Mouse (Mus musculus): ENCODE results near the gene Slain2. TPM values are rescaled to one million over a fixed set of nuclear protein-coding genes. Genes with fewer than 3 reads are reported as not detected.
A peak's percentile ranks its signal among the peaks of the same experiment; 100 is the strongest.
"Not testable (repeated sequence)": the region's sequence is repeated elsewhere in the genome, so short reads cannot be mapped to it uniquely, and the experiment has no call there.

Slain2 gene
- polyA plus RNA-seq, 1 experiment from 2014 or later, result 13.4 TPM

- H3K9ac ChIP-seq, result no peak overlapping the region
- H3K4me1 ChIP-seq, result 0 out of 2 replicates have a peak, but pooled peaks cover 9% of the 10 kb centered on the region
- no peaks in the 10 kb centered on the region for H3K9me3 ChIP-seq (replicated peaks)
- WGBS (ENCODE audit: insufficient replicate concordance), result 80% methylated on average over 5 of the region's 5 CpGs
- ATAC-seq, result no peak
- no peak overlapping the region for H3K4me2 ChIP-seq
- H3K27me3 ChIP-seq (replicated peaks), result peaks cover 55% of the 10 kb centered on the region
- no peaks in the 10 kb centered on the region for H3K36me3 ChIP-seq
- no peak overlapping the region for H3K27ac ChIP-seq
- no peak overlapping the region for H3K4me3 ChIP-seq
Observed at GRCm38 (mm10) chr5:73004046-73004445, 89.9 kb downstream of the Slain2 start.

- Histone ChIP-seq H3K27ac (no peak within 1 kb of the TSS), H3K4me2 (peak within 1 kb of the TSS; percentile 60), H3K4me1 (0 out of 2 replicates have a peak, but pooled peaks cover 9% of the 10 kb centered on the region), H3K9ac (no peak within 1 kb of the TSS), H3K27me3 (replicated peaks) (peaks cover 64% of the 10 kb centered on the region), H3K4me3 (peak within 1 kb of the TSS; percentile 38), H3K9me3 (replicated peaks) (no peaks in the 10 kb centered on the region), H3K36me3 (no peaks in the 10 kb centered on the region)
- 0 out of 2 replicates have a peak, but pooled peaks have one; percentile 35 for ATAC-seq
- WGBS (ENCODE audit: insufficient replicate concordance), result 8% methylated on average over 65 of the region's 65 CpGs
Observed at GRCm38 (mm10) chr5:73006784-73007581, 92.9 kb downstream of the Slain2 start, which contains the start of gene Slc10a4. TSS of gene Slc10a4 (plus strand) at chr5:73006883.

- no peak overlapping the region for H3K4me2 ChIP-seq
- 0 out of 2 replicates have a peak, but pooled peaks cover 9% of the 10 kb centered on the region for H3K4me1 ChIP-seq
- no peaks in the 10 kb centered on the region for H3K36me3 ChIP-seq
- H3K9ac ChIP-seq, result no peak overlapping the region
- WGBS (ENCODE audit: insufficient replicate concordance), result 34% methylated on average over 5 of the region's 5 CpGs
- ATAC-seq, result no peak
- no peak overlapping the region for H3K4me3 ChIP-seq
- no peak overlapping the region for H3K27ac ChIP-seq
- peaks cover 67% of the 10 kb centered on the region for H3K27me3 ChIP-seq (replicated peaks)
- H3K9me3 ChIP-seq (replicated peaks), result no peaks in the 10 kb centered on the region
Observed at GRCm38 (mm10) chr5:73007582-73007959, 93.5 kb downstream of the Slain2 start.

- not testable (repeated sequence) for H3K27ac ChIP-seq; H3K9me3 ChIP-seq (replicated peaks); H3K9ac ChIP-seq; H3K36me3 ChIP-seq; H3K4me1 ChIP-seq; ATAC-seq; H3K4me3 ChIP-seq; H3K4me2 ChIP-seq
- peaks cover 74% of the 10 kb centered on the region for H3K27me3 ChIP-seq (replicated peaks)
- 24% methylated on average over 8 of the region's 8 CpGs for WGBS (ENCODE audit: insufficient replicate concordance)
Observed at GRCm38 (mm10) chr5:73008230-73008629, 94.1 kb downstream of the Slain2 start.

DNA sequence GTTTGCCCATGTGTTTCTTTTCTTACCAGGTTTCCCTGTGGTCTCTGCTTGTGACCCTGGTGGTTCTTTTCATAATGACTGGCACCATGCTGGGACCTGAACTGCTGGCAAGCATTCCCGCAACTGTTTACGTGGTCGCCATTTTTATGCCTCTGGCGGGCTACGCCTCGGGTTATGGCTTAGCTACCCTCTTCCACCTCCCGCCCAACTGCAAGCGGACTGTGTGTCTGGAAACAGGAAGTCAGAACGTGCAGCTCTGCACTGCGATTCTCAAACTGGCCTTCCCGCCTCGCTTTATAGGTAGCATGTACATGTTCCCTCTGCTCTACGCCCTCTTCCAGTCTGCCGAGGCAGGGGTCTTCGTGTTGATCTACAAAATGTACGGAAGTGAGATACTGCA lies 97.7 kb downstream of the Slain2 start:
- H3K9ac ChIP-seq; H3K36me3 ChIP-seq; H3K4me2 ChIP-seq; ATAC-seq; H3K4me1 ChIP-seq; H3K4me3 ChIP-seq; H3K9me3 ChIP-seq (replicated peaks); H3K27ac ChIP-seq: not testable (repeated sequence)
- 71% methylated on average over 15 of the region's 16 CpGs for WGBS (ENCODE audit: insufficient replicate concordance)
- H3K27me3 ChIP-seq (replicated peaks), result peaks cover 75% of the 10 kb centered on the region

DNA sequence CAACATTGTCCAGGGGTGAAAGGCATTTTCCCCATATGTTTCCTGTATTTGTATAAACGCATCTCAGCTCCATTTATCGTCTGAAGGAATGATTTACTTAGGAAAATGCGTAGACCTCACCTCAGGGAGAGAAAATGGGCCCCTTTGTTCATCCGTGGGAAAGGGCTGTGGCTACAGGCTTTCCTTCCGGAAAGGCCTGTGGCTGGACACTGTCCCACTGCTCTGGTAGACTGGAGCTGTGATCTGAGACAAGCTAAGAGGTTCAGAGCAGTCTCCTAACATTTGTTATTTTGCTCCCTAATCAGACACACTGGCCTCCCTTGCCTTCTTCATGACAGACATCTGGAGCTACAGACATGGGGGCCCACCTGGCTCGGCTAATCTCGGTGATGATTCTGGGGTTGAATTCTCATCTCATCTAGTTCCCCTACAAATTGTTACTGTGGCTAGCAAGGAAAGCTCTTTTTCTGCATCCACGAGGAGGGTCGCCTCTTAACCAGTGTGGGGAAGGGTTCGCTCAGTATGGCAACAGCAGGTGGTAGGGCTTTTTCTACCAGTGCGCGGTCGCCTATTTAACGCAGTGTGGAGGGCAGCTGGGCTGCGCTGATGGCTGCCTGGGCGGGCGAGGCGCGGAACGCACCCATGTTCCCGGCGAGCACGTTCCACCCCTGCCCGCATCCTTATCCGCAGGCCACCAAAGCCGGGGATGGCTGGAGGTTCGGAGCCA lies 98.9 kb downstream of the Slain2 start:
- H3K27ac ChIP-seq; H3K9me3 ChIP-seq (replicated peaks); H3K4me1 ChIP-seq; H3K36me3 ChIP-seq; H3K9ac ChIP-seq; H3K4me3 ChIP-seq: not testable (repeated sequence)
- WGBS (ENCODE audit: insufficient replicate concordance), result 22% methylated on average over 23 of the region's 27 CpGs
- Histone ChIP-seq H3K27me3 (replicated peaks) (peaks cover 69% of the 10 kb centered on the region), H3K4me2 (peak overlapping the region; percentile 62)
- 0 out of 2 replicates have a peak, but pooled peaks have one; percentile 21 for ATAC-seq

GRCm38 (mm10) chr5:73013611-73014287 lies 99.6 kb downstream of the Slain2 start:
- not testable (repeated sequence) for H3K27ac ChIP-seq; H3K9me3 ChIP-seq (replicated peaks); H3K4me1 ChIP-seq; H3K9ac ChIP-seq; H3K36me3 ChIP-seq
- 0 out of 2 replicates have a peak, but pooled peaks have one; percentile 24 for ATAC-seq
- Histone ChIP-seq H3K4me2 (peak overlapping the region; percentile 62), H3K4me3 (peak overlapping the region; percentile 41), H3K27me3 (replicated peaks) (peaks cover 62% of the 10 kb centered on the region)
- 5% methylated on average over 51 of the region's 65 CpGs for WGBS (ENCODE audit: insufficient replicate concordance)

- no peak overlapping the region for H3K27ac ChIP-seq
- 51% methylated on average over 9 of the region's 9 CpGs for WGBS (ENCODE audit: insufficient replicate concordance)
- H3K27me3 ChIP-seq (replicated peaks), result peaks cover 57% of the 10 kb centered on the region
- no peak for ATAC-seq
- H3K4me3 ChIP-seq, result no peak overlapping the region
- no peaks in the 10 kb centered on the region for H3K4me1 ChIP-seq
- no peak overlapping the region for H3K9ac ChIP-seq
- H3K36me3 ChIP-seq, result no peaks in the 10 kb centered on the region
- no peaks in the 10 kb centered on the region for H3K9me3 ChIP-seq (replicated peaks)
- H3K4me2 ChIP-seq, result no peak overlapping the region
Observed at GRCm38 (mm10) chr5:73014745-73015144, 100.6 kb downstream of the Slain2 start.

GRCm38 (mm10) chr5:73023801-73024200 lies 109.7 kb downstream of the Slain2 start:
- Histone ChIP-seq H3K9me3 (replicated peaks) (no peaks in the 10 kb centered on the region), H3K36me3 (peaks cover 72% of the 10 kb centered on the region), H3K4me3 (no peak overlapping the region), H3K27me3 (replicated peaks) (no peaks in the 10 kb centered on the region), H3K9ac (no peak overlapping the region), H3K4me1 (no peaks in the 10 kb centered on the region), H3K4me2 (no peak overlapping the region), H3K27ac (no peak overlapping the region)
- ATAC-seq, result no peak
- WGBS (ENCODE audit: insufficient replicate concordance), result 91% methylated on average over 13 of the region's 13 CpGs

Data from liver, embryonic 12.5 days (tissue).